Mouse (Mus musculus): ENCODE data around the gene Snap25. TPM values are rescaled to one million over a fixed set of nuclear protein-coding genes. Genes with fewer than 3 reads are reported as not detected.

Gene Snap25
- 0.09 TPM in 1 of 2 replicates, not detected in the other for polyA plus RNA-seq (2015; fragmentation: Nextera tagmentation; extraction: Ambion mirVana)

- Histone ChIP-seq H3K36me3 (ENCODE audit: insufficient read depth, low read length) (no peaks in the 10 kb centered on the region), H3K27me3 (ENCODE audit: insufficient read depth, low read length) (peaks cover 4% of the 10 kb centered on the region; the same call in 1 of the 2 replicates), H3K9me3 (replicated peaks; ENCODE audit: low read length) (no peaks in the 10 kb centered on the region), H3K9ac (ENCODE audit: low read depth, low read length) (no peak within 1 kb of the TSS), H3K4me1 (replicated peaks; ENCODE audit: insufficient read depth, low read length) (0 out of 2 replicates have a peak, but pooled peaks cover 5% of the 10 kb centered on the region), H3K4me3 (replicated peaks; ENCODE audit: low read depth, low read length) (peak within 1 kb of the TSS; percentile 9; the same call in 1 of the 2 replicates), H3K4me2 (ENCODE audit: low read length) (peak within 1 kb of the TSS; percentile 41), H3K27ac (no peak within 1 kb of the TSS)
- peak; percentile 40; the same call in 1 of the 2 replicates for ATAC-seq (replicated peaks; ENCODE audit: low FRiP score, low read depth)
- no peak for TF ChIP-seq CTCF (IDR thresholded peaks at IDR 0.05; ENCODE audit: low read depth)
- WGBS, result under 1% methylated on average over 20 of the region's 20 CpGs
- DNase-seq (ENCODE audit: low spot score), result peak; percentile 40
Measured at GRCm38 (mm10) chr2:136713299-136713758, at the start of gene Snap25. Gene Snap25, plus strand, starts transcription at chr2:136713453.

DNA sequence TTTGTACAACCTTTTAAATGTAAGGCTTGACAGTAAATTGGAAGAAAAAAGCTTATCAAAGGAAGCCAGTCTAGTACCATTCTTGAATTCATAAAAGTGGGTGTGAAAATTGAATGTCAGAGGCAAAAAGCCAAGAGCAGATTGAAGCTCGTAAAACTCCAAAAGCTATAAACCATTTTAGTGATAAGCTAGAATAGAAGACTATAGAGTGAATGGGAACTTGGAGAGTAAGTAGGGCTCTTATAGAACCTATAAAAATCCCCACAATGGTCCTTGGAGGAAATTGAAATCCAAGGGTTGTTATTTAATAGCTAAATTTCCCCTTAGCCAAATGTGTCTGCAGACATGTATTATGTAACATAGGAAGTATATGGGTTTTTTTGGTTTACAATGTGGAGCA, 46.3 kb upstream of the Snap25 start:
- H3K27me3 ChIP-seq (ENCODE audit: insufficient read depth, low read length), result no peaks in the 10 kb centered on the region
- 72% methylated on average over 1 of the region's 1 CpGs for WGBS
- no peak for TF ChIP-seq CTCF (IDR thresholded peaks at IDR 0.05; ENCODE audit: low read depth)

GRCm38 (mm10) chr2:136669183-136669582, 44.1 kb upstream of the Snap25 start:
- no peaks in the 10 kb centered on the region for H3K27me3 ChIP-seq (ENCODE audit: insufficient read depth, low read length)
- H3K36me3 ChIP-seq (ENCODE audit: insufficient read depth, low read length), result no peaks in the 10 kb centered on the region
- ATAC-seq (replicated peaks; ENCODE audit: low FRiP score, low read depth) (no peak), DNase-seq (ENCODE audit: low spot score) (peak; percentile 24)
- H3K27ac ChIP-seq, result no peak overlapping the region
- H3K9ac ChIP-seq (ENCODE audit: low read depth, low read length), result no peak overlapping the region
- H3K4me3 ChIP-seq (replicated peaks; ENCODE audit: low read depth, low read length), result no peak overlapping the region
- H3K4me1 ChIP-seq (replicated peaks; ENCODE audit: insufficient read depth, low read length), result no peaks in the 10 kb centered on the region
- 75% methylated on average over 3 of the region's 3 CpGs for WGBS
- H3K9me3 ChIP-seq (replicated peaks; ENCODE audit: low read length), result no peaks in the 10 kb centered on the region
- TF ChIP-seq CTCF (IDR thresholded peaks at IDR 0.05; ENCODE audit: low read depth), result no peak
- no peak overlapping the region for H3K4me2 ChIP-seq (ENCODE audit: low read length)

More for the DNA sequence above, 46.3 kb upstream of the Snap25 start:
- no peak for ATAC-seq (replicated peaks; ENCODE audit: low FRiP score, low read depth)
- Histone ChIP-seq H3K4me3 (replicated peaks; ENCODE audit: low read depth, low read length) (no peak overlapping the region), H3K9ac (ENCODE audit: low read depth, low read length) (no peak overlapping the region), H3K4me2 (ENCODE audit: low read length) (no peak overlapping the region), H3K36me3 (ENCODE audit: insufficient read depth, low read length) (no peaks in the 10 kb centered on the region), H3K27ac (no peak overlapping the region), H3K9me3 (replicated peaks; ENCODE audit: low read length) (no peaks in the 10 kb centered on the region), H3K4me1 (replicated peaks; ENCODE audit: insufficient read depth, low read length) (no peaks in the 10 kb centered on the region)
- DNase-seq (ENCODE audit: low spot score), result no peak

DNA sequence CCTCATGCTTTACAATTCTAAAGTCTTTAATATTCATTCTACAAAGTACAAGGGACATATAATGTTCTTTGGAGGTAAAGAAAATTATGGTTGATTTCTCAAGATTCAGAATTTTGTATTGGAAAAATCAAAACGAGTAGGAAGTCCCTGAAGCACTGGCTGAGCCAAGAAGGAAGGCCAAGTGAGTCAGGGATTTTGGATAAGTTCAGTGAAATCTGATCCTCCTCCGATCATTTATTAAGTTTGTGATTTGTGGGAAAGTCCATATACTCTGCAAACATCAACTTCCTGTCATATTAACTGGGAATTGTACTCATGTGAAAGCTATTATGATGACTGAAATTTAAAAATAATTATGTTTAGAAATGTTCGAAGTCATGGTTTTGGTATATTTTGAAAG, 43.6 kb upstream of the Snap25 start:
- Histone ChIP-seq H3K9me3 (replicated peaks; ENCODE audit: low read length) (no peaks in the 10 kb centered on the region), H3K27ac (no peak overlapping the region), H3K4me1 (replicated peaks; ENCODE audit: insufficient read depth, low read length) (no peaks in the 10 kb centered on the region), H3K27me3 (ENCODE audit: insufficient read depth, low read length) (no peaks in the 10 kb centered on the region), H3K9ac (ENCODE audit: low read depth, low read length) (no peak overlapping the region), H3K36me3 (ENCODE audit: insufficient read depth, low read length) (no peaks in the 10 kb centered on the region), H3K4me2 (ENCODE audit: low read length) (no peak overlapping the region), H3K4me3 (replicated peaks; ENCODE audit: low read depth, low read length) (no peak overlapping the region)
- 63% methylated on average over 3 of the region's 3 CpGs for WGBS
- ATAC-seq (replicated peaks; ENCODE audit: low FRiP score, low read depth) (no peak), DNase-seq (ENCODE audit: low spot score) (peak; percentile 27)
- no peak for TF ChIP-seq CTCF (IDR thresholded peaks at IDR 0.05; ENCODE audit: low read depth)

DNA sequence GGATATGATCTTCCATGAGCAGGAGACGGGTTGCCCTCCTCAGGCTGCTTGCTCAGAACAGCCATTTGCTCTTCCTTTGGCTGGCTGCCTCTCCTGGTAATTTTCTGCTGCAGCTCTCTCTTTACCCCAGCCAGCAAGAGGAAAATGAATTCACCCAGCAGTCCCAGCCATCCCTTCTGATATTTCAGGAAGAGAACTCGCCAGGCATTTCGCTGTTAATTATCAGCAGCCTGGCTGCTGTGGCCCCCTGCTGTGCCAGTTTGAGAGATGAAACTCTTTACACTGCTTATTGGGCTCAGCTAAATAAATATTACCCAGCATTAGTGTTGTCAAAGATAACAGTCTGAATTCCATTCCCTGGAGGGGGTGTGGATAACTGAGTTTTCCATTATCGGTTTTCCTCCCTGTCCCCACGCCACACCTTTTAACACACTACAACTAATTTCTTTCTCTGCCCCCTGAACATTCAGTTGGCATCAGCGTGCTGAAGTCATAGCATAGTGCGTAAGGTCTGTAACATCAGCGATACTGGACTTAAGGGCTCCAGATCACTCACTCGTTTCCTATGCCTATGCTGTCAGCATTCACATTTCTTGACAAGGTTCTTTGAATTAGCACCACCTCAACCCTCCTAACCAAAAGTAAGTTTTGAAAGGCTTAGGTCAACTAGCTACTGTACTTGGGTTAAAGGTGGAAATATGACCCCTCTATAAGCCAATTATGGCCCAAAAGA, 42.5 kb upstream of the Snap25 start:
- no peak overlapping the region for H3K9ac ChIP-seq (ENCODE audit: low read depth, low read length)
- 53% methylated on average over 9 of the region's 9 CpGs for WGBS
- no peaks in the 10 kb centered on the region for H3K9me3 ChIP-seq (replicated peaks; ENCODE audit: low read length)
- no peaks in the 10 kb centered on the region for H3K36me3 ChIP-seq (ENCODE audit: insufficient read depth, low read length)
- H3K4me1 ChIP-seq (replicated peaks; ENCODE audit: insufficient read depth, low read length), result no peaks in the 10 kb centered on the region
- no peaks in the 10 kb centered on the region for H3K27me3 ChIP-seq (ENCODE audit: insufficient read depth, low read length)
- no peak for TF ChIP-seq CTCF (IDR thresholded peaks at IDR 0.05; ENCODE audit: low read depth)
- DNase-seq (ENCODE audit: low spot score) (no peak), ATAC-seq (replicated peaks; ENCODE audit: low FRiP score, low read depth) (no peak)
- H3K27ac ChIP-seq, result no peak overlapping the region
- no peak overlapping the region for H3K4me3 ChIP-seq (replicated peaks; ENCODE audit: low read depth, low read length)
- no peak overlapping the region for H3K4me2 ChIP-seq (ENCODE audit: low read length)

DNA sequence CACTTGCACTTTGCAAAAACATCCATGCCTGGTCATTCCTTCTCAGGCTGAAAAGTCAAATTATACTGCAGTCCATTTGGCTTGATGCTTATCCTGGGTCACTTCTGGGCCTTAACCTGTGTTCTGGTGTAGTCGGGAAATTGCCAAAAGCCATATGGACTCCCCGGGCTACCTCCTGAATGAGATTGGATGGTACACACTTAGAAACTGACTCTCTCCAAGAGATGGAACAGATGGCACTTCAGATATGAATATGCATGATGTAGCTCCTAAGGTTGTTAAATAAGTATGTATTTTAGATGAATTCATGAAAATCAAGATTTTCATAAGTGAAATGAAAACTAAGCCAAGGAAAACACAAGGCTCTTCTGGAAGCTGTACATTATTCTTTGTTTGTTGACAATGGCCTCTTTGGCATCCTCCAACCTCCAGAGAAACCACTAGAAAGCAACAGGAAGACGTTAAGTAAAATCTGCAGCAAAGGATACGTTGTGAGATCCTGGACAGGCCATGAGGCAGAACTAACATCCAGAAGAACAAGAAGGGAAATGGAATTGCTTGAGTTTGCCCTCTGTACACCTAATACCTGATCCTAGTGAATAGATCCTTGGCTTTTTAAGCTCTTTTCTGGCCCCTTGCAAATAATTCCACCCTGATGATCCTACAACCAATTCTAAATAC, 39.0 kb upstream of the Snap25 start:
- Histone ChIP-seq H3K9me3 (replicated peaks; ENCODE audit: low read length) (no peaks in the 10 kb centered on the region), H3K27me3 (ENCODE audit: insufficient read depth, low read length) (no peaks in the 10 kb centered on the region), H3K4me3 (replicated peaks; ENCODE audit: low read depth, low read length) (no peak overlapping the region), H3K27ac (no peak overlapping the region), H3K9ac (ENCODE audit: low read depth, low read length) (no peak overlapping the region), H3K4me2 (ENCODE audit: low read length) (no peak overlapping the region), H3K4me1 (replicated peaks; ENCODE audit: insufficient read depth, low read length) (no peaks in the 10 kb centered on the region), H3K36me3 (ENCODE audit: insufficient read depth, low read length) (no peaks in the 10 kb centered on the region)
- TF ChIP-seq CTCF (IDR thresholded peaks at IDR 0.05; ENCODE audit: low read depth), result no peak
- ATAC-seq (replicated peaks; ENCODE audit: low FRiP score, low read depth), result no peak
- no peak for DNase-seq (ENCODE audit: low spot score)
- 59% methylated on average over 4 of the region's 4 CpGs for WGBS

All from kidney, postnatal 0 days (tissue).